Mouse (Mus musculus) testis, adult 2 months (tissue): ENCODE results near the gene Olfr860. TPM values are rescaled to one million over a fixed set of nuclear protein-coding genes. Genes with fewer than 3 reads are reported as not detected.
"Not testable (repeated sequence)": the region's sequence is repeated elsewhere in the genome, so short reads cannot be mapped to it uniquely, and the experiment has no call there.

Experiments
- H3K27ac ChIP-seq: fragments of 200-500 bp; 2 replicates; pipeline ENCODE4 v1.5.1; 2012; ENCODE audit warnings: low read depth, low read length; ENCODE audit not compliant: control insufficient read depth, insufficient read depth
- H3K27me3 ChIP-seq: fragments of 200-500 bp; 2 replicates; pipeline ENCODE4 v1.6.1; 2012; ENCODE audit warnings: mild to moderate bottlenecking, low read length, moderate library complexity; ENCODE audit not compliant: control insufficient read depth, insufficient read depth
- H3K36me3 ChIP-seq: fragments of 200-500 bp; 2 replicates; pipeline ENCODE4 v1.6.1; 2012; ENCODE audit warnings: mild to moderate bottlenecking, low read length; ENCODE audit not compliant: control insufficient read depth, insufficient read depth
- H3K4me1 ChIP-seq: fragments of 200-500 bp; 2 replicates; pipeline ENCODE4 v1.6.1; 2012; ENCODE audit warnings: low read length; ENCODE audit not compliant: control insufficient read depth, insufficient read depth
- H3K4me3 ChIP-seq: fragments of 200-500 bp; 2 replicates; pipeline ENCODE4 v1.5.1; 2012; ENCODE audit warnings: low read depth, mild to moderate bottlenecking, low read length, moderate library complexity, mixed read lengths; ENCODE audit not compliant: control insufficient read depth
- CTCF ChIP-seq: fragments of 200-500 bp; IDR thresholded peaks from 2 replicates; pipeline ENCODE4 v1.5.1; 2012; ENCODE audit warnings: low read depth, mild to moderate bottlenecking, inconsistent platforms, low read length, moderate library complexity; ENCODE audit not compliant: control insufficient read depth, insufficient read depth, insufficient replicate concordance
- POLR2A ChIP-seq: fragments of 200-500 bp; IDR thresholded peaks from 2 replicates; pipeline ENCODE4 v1.6.1; 2012; ENCODE audit warnings: low read depth, mild to moderate bottlenecking, inconsistent platforms, low read length, moderate library complexity; ENCODE audit not compliant: control insufficient read depth
- polyA plus RNA-seq: library from polyadenylated mRNA; depleted of rRNA; stranded (reverse); fragments of >200 nt; gene quantifications from 2 replicates; pipeline ENCODE4 v1.2.3, GENCODE M21; 2012; rRNA removed

The Olfr860 gene
- polyA plus RNA-seq = not detected in 2 replicates

GRCm38 (mm10) chr9:19849647-19850046 is at the start of gene Olfr860:
Olfr860 (minus strand) TSS chr9:19849747.
- H3K4me3 ChIP-seq = no peak within 1 kb of the TSS
- no peak within 1 kb of the TSS for H3K27ac ChIP-seq
- H3K4me1 ChIP-seq = no peaks in the 10 kb centered on the region
- H3K27me3 ChIP-seq = no peaks in the 10 kb centered on the region
- TF ChIP-seq POLR2A (no peak), CTCF (no peak)
- no peaks in the 10 kb centered on the region for H3K36me3 ChIP-seq

- TF ChIP-seq POLR2A (no peak), CTCF (no peak)
- no peaks in the 10 kb centered on the region for H3K4me1 ChIP-seq
- no peak within 1 kb of the TSS for H3K27ac ChIP-seq
- H3K27me3 ChIP-seq = no peaks in the 10 kb centered on the region
- H3K36me3 ChIP-seq = no peaks in the 10 kb centered on the region
- H3K4me3 ChIP-seq = no peak within 1 kb of the TSS
Observed at GRCm38 (mm10) chr9:19887904-19888303, 38.4 kb upstream of the Olfr860 start, which contains the start of gene Olfr862. Olfr862 (minus strand) TSS chr9:19888004.

GRCm38 (mm10) chr9:19804606-19805005 is 44.9 kb downstream of the Olfr860 start, which contains the start of gene Olfr859:
Olfr859 (plus strand) TSS chr9:19804906.
- H3K27me3 ChIP-seq, H3K27ac ChIP-seq, H3K4me3 ChIP-seq, H3K4me1 ChIP-seq, H3K36me3 ChIP-seq: not testable (repeated sequence)

GRCm38 (mm10) chr9:19803000-19803399 is 46.5 kb downstream of the Olfr860 start:
- no peak overlapping the region for H3K4me3 ChIP-seq
- H3K27ac ChIP-seq = no peak overlapping the region
- H3K27me3 ChIP-seq = no peaks in the 10 kb centered on the region
- H3K4me1 ChIP-seq = no peaks in the 10 kb centered on the region
- TF ChIP-seq POLR2A = no peak
- no peak for TF ChIP-seq CTCF
- H3K36me3 ChIP-seq = no peaks in the 10 kb centered on the region

Other genes starting within 250 kb of the Olfr860 start
- gene Zfp317, start 227.6 kb downstream of the Olfr860 start, polyA plus RNA-seq = 10.6 and 10.7 TPM in 2 replicates
- gene Olfr857, start 140.3 kb downstream of the Olfr860 start, polyA plus RNA-seq = not detected in 2 replicates
- not detected in 2 replicates for gene Olfr58, start 69.5 kb downstream of the Olfr860 start, polyA plus RNA-seq
- not detected in 2 replicates for gene Olfr859, start 44.8 kb downstream of the Olfr860 start, polyA plus RNA-seq
- not detected in 2 replicates for gene Olfr862, start 38.3 kb upstream of the Olfr860 start, polyA plus RNA-seq
- gene Olfr77, start 67.1 kb upstream of the Olfr860 start, polyA plus RNA-seq = not detected in 2 replicates
- not detected in 2 replicates for gene Olfr866, start 178.3 kb upstream of the Olfr860 start, polyA plus RNA-seq
- gene Olfr867, start 207.8 kb upstream of the Olfr860 start, polyA plus RNA-seq = not detected in 2 replicates
- not detected in 2 replicates for gene Olfr868, start 248.9 kb upstream of the Olfr860 start, polyA plus RNA-seq